Mouse (Mus musculus) G1E (cell line): ENCODE measurements around the gene Fbxo44.

Experiments used
- CTCF ChIP-seq: IDR thresholded peaks from 2 replicates; pipeline ENCODE4 v1.5.1; 2012; ENCODE audit warnings: low read depth, low read length, inconsistent platforms, mixed read lengths
- GATA1 ChIP-seq: IDR thresholded peaks from 2 replicates; pipeline ENCODE4 v1.6.1; 2012; ENCODE audit warnings: borderline replicate concordance, low read length, inconsistent platforms, mixed read lengths
- GATA2 ChIP-seq: IDR thresholded peaks from 2 replicates; pipeline ENCODE4 v1.6.1; 2012; ENCODE audit warnings: low read depth, low read length, inconsistent platforms, borderline replicate concordance
- POLR2AphosphoS5 ChIP-seq: IDR thresholded peaks from 2 replicates; pipeline ENCODE4 v1.6.1; 2012; ENCODE audit warnings: low read depth, low read length, inconsistent platforms; ENCODE audit not compliant: insufficient replicate concordance

- TF ChIP-seq CTCF = no peak
- no peak for TF ChIP-seq GATA2
- TF ChIP-seq GATA1 = no peak
- no peak for TF ChIP-seq POLR2AphosphoS5
These were observed 38.4 kb upstream of the Fbxo44 start for GRCm38 (mm10) chr4:148198721-148199120.
